Mouse (Mus musculus): ENCODE data around the gene Gpr146. TPM values are rescaled to one million over a fixed set of nuclear protein-coding genes. Genes with fewer than 3 reads are reported as not detected.

The Gpr146 gene
- polyA plus RNA-seq, 1 experiment: 18.1 TPM

GRCm38 (mm10) chr5:139397359-139397916, 19.9 kb downstream of the Gpr146 start:
- peak overlapping the region; percentile 4; the same call in 1 of the 2 replicates for H3K27ac ChIP-seq (replicated peaks; ENCODE audit: low read depth, low read length)
- no peak overlapping the region for H3K4me3 ChIP-seq (ENCODE audit: insufficient read depth, low read depth, low read length)

DNA sequence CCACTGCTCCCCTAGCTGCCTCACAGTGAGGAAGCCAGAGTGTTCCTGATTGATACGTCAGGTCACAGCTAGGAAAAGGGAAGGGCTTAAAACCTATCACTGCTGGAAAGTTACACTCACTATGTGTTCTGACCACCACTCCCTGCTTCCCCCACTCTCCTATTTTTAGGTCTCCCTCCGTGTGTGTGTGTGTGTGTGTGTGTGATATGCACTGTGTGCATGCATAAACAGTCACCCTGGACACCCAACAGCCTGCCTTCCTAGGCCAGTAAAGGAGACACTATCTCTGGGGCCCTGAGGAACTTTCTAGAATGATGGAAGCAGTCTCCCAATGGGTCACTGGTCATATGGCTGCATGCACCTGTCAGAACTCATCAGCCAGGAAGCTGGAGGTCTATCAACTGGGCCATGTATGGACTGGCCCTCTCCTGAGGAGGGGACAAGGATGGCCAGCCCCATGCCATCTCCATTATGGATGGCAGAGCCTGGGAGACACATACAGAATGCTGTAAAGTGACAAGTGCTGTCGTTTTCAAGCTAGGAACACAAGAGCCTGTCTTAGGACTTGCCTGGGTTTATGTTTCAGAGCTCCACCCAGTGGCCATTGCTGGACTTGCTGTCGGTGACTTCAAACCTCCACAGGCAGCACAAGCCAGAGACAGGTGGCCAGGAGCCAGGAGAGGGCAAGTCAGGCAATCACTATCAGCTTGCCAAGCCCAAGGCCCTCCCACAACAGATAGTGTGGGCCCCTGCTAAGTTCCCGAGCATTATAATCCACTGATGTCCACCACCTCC, 20.7 kb downstream of the Gpr146 start:
- no peak overlapping the region for H3K4me3 ChIP-seq (ENCODE audit: insufficient read depth, low read depth, low read length)
- 0 out of 2 replicates have a peak overlapping the region, but pooled peaks have one; percentile 4 for H3K27ac ChIP-seq (replicated peaks; ENCODE audit: low read depth, low read length)
- H3K4me1 ChIP-seq (ENCODE audit: control insufficient read depth, insufficient read depth, insufficient read length, low read length): peaks cover 8% of the 10 kb centered on the region

More at GRCm38 (mm10) chr5:139397359-139397916, 19.9 kb downstream of the Gpr146 start:
- H3K4me1 ChIP-seq (ENCODE audit: control insufficient read depth, insufficient read depth, insufficient read length, low read length): peaks cover 16% of the 10 kb centered on the region

- no peak overlapping the region for H3K27ac ChIP-seq (replicated peaks; ENCODE audit: low read depth, low read length)
- H3K4me1 ChIP-seq (ENCODE audit: control insufficient read depth, insufficient read depth, insufficient read length, low read length): peaks cover 10% of the 10 kb centered on the region
- H3K4me3 ChIP-seq (ENCODE audit: insufficient read depth, low read depth, low read length): no peak overlapping the region
Observed at GRCm38 (mm10) chr5:139398786-139399185, 21.3 kb downstream of the Gpr146 start.

DNA sequence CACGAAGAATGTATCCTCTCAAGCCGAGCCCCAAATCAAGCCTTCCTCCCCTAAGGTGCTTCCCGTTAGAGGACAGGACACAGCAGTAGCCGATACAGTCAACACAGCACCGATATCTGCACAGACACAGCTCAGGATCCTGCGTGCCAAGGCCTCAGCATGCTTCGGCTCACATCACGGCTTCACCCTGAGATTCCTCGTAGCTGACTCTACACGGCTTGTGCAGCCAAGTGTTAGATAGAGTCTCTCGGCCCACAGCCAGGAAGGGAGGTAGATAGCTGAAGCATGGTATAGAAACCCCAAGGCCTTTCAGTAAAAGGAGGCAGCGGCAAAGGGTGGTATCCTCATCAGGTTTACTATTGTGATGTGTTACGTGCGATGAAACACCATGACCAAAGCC, 22.5 kb downstream of the Gpr146 start:
- Histone ChIP-seq H3K27ac (replicated peaks; ENCODE audit: low read depth, low read length) (no peak overlapping the region), H3K4me3 (ENCODE audit: insufficient read depth, low read depth, low read length) (no peak overlapping the region), H3K4me1 (ENCODE audit: control insufficient read depth, insufficient read depth, insufficient read length, low read length) (peaks cover 21% of the 10 kb centered on the region)

DNA sequence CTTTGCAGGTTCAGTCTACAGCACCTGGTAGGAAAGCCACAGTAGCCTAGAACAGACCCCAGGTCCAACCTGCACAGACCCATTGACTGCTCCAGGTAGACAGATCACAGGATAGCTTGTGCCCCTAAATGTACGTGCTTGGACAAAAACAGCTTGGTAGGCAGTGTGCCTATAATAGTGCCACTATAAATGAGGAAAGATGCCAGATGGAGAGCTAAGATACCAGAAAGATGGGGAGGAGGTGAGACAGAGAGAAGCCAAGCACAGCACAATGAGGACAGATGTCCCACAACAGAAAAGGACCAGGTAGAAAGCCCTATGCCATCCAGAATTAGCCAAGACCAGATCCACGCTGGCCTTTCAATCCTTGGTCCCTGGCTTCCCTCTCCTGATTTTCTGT, 24.6 kb downstream of the Gpr146 start:
- Histone ChIP-seq H3K4me3 (ENCODE audit: insufficient read depth, low read depth, low read length) (no peak overlapping the region), H3K27ac (replicated peaks; ENCODE audit: low read depth, low read length) (no peak overlapping the region), H3K4me1 (ENCODE audit: control insufficient read depth, insufficient read depth, insufficient read length, low read length) (peaks cover 33% of the 10 kb centered on the region)

DNA sequence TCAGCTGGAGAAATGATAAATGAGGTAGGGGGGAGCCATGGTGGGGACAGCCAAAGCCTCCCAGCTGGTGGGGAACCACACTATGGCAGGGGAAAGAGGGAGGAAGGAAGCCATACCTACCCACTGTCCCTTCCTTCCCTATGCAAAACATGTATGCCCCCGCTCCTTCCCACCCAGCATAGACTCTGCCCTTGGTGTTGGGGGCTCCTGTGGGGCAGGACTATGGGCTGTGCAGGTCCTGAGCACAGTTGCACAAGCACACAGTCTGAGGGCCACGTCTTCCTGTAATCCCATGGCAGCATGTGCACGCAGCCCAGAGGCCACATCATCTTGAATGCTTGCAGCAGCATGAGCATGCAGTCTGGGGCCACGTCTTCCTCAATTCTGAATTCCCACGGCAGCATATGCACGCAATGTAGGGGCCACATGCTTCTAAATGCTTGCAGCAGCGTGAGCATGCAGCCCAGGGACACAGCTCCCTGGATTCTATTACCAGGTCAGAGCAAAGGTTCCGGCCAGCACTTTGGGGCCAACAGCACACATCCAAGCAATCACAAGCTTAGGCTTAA, 26.3 kb downstream of the Gpr146 start:
- H3K4me1 ChIP-seq (ENCODE audit: control insufficient read depth, insufficient read depth, insufficient read length, low read length): peaks cover 37% of the 10 kb centered on the region
- no peak overlapping the region for H3K4me3 ChIP-seq (ENCODE audit: insufficient read depth, low read depth, low read length)
- H3K27ac ChIP-seq (replicated peaks; ENCODE audit: low read depth, low read length): peak overlapping the region; percentile 88

DNA sequence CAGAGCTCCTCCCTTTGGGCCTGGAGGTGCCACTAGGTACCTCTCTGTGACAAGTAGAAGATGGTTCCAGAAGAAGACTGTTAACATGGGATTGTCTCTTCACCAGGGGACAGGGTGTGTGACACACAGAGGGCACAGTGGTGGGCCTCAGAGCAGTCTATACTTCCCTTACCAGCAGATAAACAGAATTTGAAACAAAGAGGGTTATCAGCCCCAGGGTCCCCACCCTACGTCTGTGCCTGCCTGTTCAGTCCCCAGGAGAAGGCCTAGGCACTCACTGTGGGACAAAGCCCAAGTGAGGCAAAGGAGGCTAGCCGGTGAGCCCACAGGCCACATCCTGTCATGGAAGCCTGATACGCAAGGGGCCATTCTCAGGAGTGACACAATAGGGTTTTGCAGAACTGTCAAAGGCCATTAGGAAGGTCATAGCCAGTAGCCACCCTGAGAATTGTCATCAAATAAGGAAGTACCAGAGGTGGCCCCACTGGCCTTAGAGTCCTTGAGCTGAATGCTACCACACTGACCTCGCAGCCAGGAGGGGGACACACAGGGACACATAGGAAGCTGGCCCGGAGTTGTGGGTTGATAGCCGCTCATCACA, 27.4 kb downstream of the Gpr146 start, which contains the start of gene C130050O18Rik:
TSS of gene C130050O18Rik (plus strand) at position 480 of the 601 bp plus-strand sequence.
- H3K4me1 ChIP-seq (ENCODE audit: control insufficient read depth, insufficient read depth, insufficient read length, low read length): peaks cover 45% of the 10 kb centered on the region
- peak within 1 kb of the TSS; percentile 51 for H3K4me3 ChIP-seq (ENCODE audit: insufficient read depth, low read depth, low read length)
- H3K27ac ChIP-seq (replicated peaks; ENCODE audit: low read depth, low read length): peak within 1 kb of the TSS; percentile 88

- Histone ChIP-seq H3K27ac (replicated peaks; ENCODE audit: low read depth, low read length) (peak overlapping the region; percentile 88), H3K4me1 (ENCODE audit: control insufficient read depth, insufficient read depth, insufficient read length, low read length) (peaks cover 51% of the 10 kb centered on the region), H3K4me3 (ENCODE audit: insufficient read depth, low read depth, low read length) (peak overlapping the region; percentile 51)
Observed at GRCm38 (mm10) chr5:139405478-139405877, 28.0 kb downstream of the Gpr146 start.

DNA sequence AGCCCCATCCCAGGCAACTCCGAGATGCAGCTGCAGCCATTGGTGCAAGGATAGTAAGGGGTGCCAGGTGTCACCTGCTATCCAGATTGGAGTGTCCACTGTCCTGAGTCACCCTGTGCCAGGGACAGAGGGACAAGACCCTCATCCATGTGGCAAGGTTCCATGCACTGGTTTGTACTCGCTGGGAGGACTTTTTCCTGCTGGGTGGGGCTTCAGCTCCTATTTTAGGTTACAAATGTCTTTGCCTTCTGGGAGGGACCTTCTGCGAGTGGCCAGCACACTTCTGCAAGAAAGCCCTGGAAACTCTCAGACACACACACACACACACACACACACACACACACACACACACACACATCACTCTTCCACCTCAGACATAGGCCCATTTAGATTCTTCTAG, 28.5 kb downstream of the Gpr146 start:
- H3K4me1 ChIP-seq (ENCODE audit: control insufficient read depth, insufficient read depth, insufficient read length, low read length): peaks cover 51% of the 10 kb centered on the region
- H3K27ac ChIP-seq (replicated peaks; ENCODE audit: low read depth, low read length): peak overlapping the region; percentile 88
- peak overlapping the region; percentile 51 for H3K4me3 ChIP-seq (ENCODE audit: insufficient read depth, low read depth, low read length)

DNA sequence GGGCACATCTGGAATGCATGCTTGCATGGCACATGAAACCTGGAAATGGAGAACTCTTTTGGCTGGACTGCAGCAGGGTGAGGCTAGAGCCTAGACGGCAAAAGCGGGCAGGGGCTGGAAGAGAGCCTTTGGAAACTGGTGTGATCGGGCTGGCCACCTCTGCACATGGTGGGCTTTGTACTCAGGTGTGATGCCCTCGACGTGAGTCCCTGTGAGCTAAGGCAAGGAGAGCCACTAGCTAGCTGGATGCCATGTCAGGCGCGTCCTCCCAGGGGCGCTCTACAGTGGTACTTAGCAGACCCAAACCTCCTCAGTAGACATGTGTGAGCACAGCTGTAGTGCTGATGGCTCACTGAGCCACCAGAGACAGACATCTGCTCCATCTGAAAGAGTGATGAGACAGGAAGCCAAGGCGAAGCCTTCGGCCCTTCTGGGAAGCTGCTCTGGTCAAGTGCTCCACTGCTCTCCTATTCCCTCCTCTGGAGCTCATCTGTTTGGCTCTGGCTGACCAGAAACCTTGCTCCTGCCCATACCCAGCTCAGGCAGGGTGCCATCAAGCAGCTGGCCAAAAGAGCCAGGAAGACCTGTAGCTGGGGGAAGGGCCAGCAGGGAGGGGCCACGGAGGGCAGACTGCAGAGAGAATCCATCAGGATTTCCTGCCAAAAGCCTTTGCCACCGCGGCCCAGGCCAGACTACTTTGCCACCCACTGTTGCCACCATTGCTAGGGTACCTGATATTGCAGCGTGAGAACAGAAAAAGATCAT, 29.8 kb downstream of the Gpr146 start:
- Histone ChIP-seq H3K4me3 (ENCODE audit: insufficient read depth, low read depth, low read length) (0 out of 2 replicates have a peak overlapping the region, but pooled peaks have one; percentile 40), H3K27ac (replicated peaks; ENCODE audit: low read depth, low read length) (peak overlapping the region; percentile 91)

DNA sequence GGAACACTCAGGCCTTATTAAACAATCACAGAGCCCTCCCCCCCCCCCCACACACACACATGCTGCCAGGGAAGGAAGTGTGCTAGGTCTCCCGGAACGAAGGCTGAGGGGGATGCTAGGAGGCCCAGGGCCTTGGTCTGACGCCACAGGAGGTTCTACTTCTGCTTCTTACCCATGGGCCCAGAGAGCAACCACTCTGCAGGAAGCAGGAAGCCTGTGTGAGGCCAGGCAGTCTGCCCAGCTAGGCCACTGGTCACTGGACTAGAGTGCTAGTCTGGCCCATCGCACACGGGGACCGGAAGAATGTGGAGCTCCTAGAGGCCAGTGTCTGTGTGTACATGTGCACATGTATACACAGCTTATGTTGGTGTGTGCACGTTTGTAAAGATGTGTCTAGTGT, 31.0 kb downstream of the Gpr146 start:
- peaks cover 51% of the 10 kb centered on the region for H3K4me1 ChIP-seq (ENCODE audit: control insufficient read depth, insufficient read depth, insufficient read length, low read length)
- peak overlapping the region; percentile 92; the same call in 1 of the 2 replicates for H3K27ac ChIP-seq (replicated peaks; ENCODE audit: low read depth, low read length)
- no peak overlapping the region for H3K4me3 ChIP-seq (ENCODE audit: insufficient read depth, low read depth, low read length)

More for the DNA sequence above, 29.8 kb downstream of the Gpr146 start:
- peaks cover 51% of the 10 kb centered on the region for H3K4me1 ChIP-seq (ENCODE audit: control insufficient read depth, insufficient read depth, insufficient read length, low read length)

DNA sequence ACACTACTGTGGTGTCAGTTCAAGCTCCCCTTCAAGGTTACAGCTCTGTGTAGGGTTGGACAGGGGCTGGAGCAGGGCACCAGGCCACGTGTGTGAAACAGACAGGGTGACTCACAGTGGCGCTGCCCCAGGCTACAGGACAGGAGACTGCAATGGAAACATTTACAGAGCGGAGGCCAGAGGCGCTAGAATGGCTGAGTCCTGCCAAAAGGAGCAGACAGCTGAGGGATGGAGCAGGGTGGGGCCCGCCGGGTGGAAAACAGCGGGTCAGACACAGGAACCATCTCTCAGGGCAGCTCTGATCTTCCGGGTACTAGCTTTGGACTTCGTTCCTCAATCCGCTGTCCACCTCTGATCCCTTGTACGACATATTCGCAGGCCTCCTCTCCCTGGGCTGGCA, 31.9 kb downstream of the Gpr146 start:
- peaks cover 44% of the 10 kb centered on the region for H3K4me1 ChIP-seq (ENCODE audit: control insufficient read depth, insufficient read depth, insufficient read length, low read length)
- no peak overlapping the region for H3K4me3 ChIP-seq (ENCODE audit: insufficient read depth, low read depth, low read length)
- peak overlapping the region; percentile 92 for H3K27ac ChIP-seq (replicated peaks; ENCODE audit: low read depth, low read length)

GRCm38 (mm10) chr5:139410056-139410455, 32.6 kb downstream of the Gpr146 start:
- peak overlapping the region; percentile 92 for H3K27ac ChIP-seq (replicated peaks; ENCODE audit: low read depth, low read length)
- peaks cover 38% of the 10 kb centered on the region for H3K4me1 ChIP-seq (ENCODE audit: control insufficient read depth, insufficient read depth, insufficient read length, low read length)

DNA sequence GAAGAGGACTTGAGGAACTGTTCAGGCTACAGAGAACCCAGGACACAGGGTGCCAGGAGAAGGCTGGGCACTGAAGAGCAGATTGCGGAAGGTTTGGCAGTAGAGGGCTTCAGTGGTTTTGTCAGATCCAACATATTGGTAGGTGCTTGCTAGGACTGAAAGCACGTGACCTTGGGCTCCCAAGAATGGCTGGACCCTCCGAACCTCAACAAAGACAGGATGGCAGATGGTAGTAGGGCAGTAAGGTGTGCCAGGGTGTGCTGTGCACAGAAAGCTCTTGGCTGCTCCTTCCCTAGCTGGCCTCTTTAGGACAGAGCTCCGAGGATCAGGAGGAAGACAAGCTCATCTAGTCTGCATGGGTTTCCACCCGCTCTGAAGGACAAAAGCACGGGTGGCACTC, 33.6 kb downstream of the Gpr146 start:
- Histone ChIP-seq H3K4me3 (ENCODE audit: insufficient read depth, low read depth, low read length) (no peak overlapping the region), H3K4me1 (ENCODE audit: control insufficient read depth, insufficient read depth, insufficient read length, low read length) (peaks cover 33% of the 10 kb centered on the region)

More at GRCm38 (mm10) chr5:139410056-139410455, 32.6 kb downstream of the Gpr146 start:
- no peak overlapping the region for H3K4me3 ChIP-seq (ENCODE audit: insufficient read depth, low read depth, low read length)

More for the DNA sequence above, 33.6 kb downstream of the Gpr146 start:
- H3K27ac ChIP-seq (replicated peaks; ENCODE audit: low read depth, low read length): no peak overlapping the region

Measured in brown adipose tissue, adult 24 weeks (tissue).